Comparison of ENCODE assay signal across 8 mouse cellular contexts in the genomic region with DNA sequence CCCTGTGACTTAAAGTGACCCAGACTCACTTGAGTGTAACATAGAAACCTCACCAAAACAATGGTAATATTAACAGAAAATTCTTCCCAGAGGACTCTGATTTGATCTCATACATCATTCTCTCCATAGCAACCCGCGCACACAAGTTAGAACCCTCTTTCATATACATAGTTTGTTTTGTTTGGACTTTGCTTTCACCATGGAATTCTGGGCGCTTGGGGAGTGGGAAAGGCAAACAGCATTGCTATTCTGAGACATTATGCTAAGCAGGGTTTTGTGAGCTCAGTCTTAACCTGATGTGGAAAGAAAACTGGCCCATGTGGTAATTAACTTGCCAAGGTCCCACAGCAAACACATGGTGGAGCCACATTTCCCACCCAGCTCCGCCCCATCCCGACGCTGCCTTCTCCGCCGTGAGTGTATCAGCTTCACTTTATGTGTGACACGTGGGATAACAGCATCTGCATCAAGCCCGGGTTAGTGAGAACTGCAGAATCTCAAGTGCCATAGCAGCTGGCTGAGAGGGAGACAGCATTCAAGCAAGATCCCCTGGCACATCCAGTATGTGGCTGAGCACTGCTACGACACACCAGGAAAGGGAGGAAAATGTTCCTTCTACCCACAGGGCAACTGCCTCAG. TPM values are rescaled to one million over a fixed set of nuclear protein-coding genes. Genes with fewer than 3 reads are reported as not detected.
DNase-seq lines count a peak whose midpoint lies in the region; ATAC-seq and TF ChIP-seq lines count a peak whose summit lies in the region.

No protein-coding gene starts in this region.

- H3K4me2 ChIP-seq in limb, embryonic 11.5 days (ENCODE audit: low read depth, severe bottlenecking), result peak overlapping the region; percentile 22; the same call in 1 of the 2 replicates

- no peaks in the 10 kb centered on the region for H3K9me3 ChIP-seq in limb, embryonic 11.5 days (ENCODE audit: control insufficient read depth, low read length)

- DNase-seq in kidney, adult 2 months, result peak; percentile 18
- no peak for DNase-seq in kidney, postnatal 14 days
- peak; percentile 27 to 63 for DNase-seq in frontal cortex, postnatal 36 days (ENCODE audit: low spot score in 2 of 2)
- DNase-seq in limb, embryonic 11.5 days (ENCODE audit: low spot score), result peak; percentile 48
- DNase-seq in retina, embryonic 14.5 days (ENCODE audit: low spot score), result peak; percentile 28
- no peak for DNase-seq in cerebellum, adult 18-20 months
- DNase-seq in cerebellum, postnatal 36 days, result no peak
- DNase-seq in layer of hippocampus, postnatal 36 days, result no peak

- peaks cover 12% of the 10 kb centered on the region for H3K4me1 ChIP-seq in kidney, adult 2 months (ENCODE audit: control insufficient read depth, insufficient read depth, low read length)
- peaks cover 23% of the 10 kb centered on the region for H3K4me1 ChIP-seq in limb, embryonic 11.5 days (ENCODE audit: control insufficient read depth, insufficient read depth, low read length)

- no peak for TF ChIP-seq POLR2A in kidney, adult 2 months (IDR thresholded peaks at IDR 0.05; ENCODE audit: low read depth, low read length)

- no peaks in the 10 kb centered on the region for H3K27me3 ChIP-seq in kidney, adult 2 months (replicated peaks; ENCODE audit: control insufficient read depth, insufficient read depth, low read length)
- no peaks in the 10 kb centered on the region for H3K27me3 ChIP-seq in limb, embryonic 11.5 days (ENCODE audit: control insufficient read depth, insufficient read depth, low read length)

- TF ChIP-seq CTCF in kidney, adult 2 months (conservative IDR thresholded peaks at IDR 0.05; ENCODE audit: insufficient read depth, insufficient read length, low read depth, low read length), result no peak

- WGBS in kidney, adult 2 months, result 32% methylated on average over 11 of the region's 11 CpGs
- 24% methylated on average over 11 of the region's 11 CpGs for WGBS in limb, embryonic 11.5 days

- H3K9ac ChIP-seq in limb, embryonic 11.5 days (ENCODE audit: low read length), result no peak overlapping the region

- no peak overlapping the region for H3K27ac ChIP-seq in kidney, adult 2 months (ENCODE audit: insufficient read depth, low read depth, low read length)
- H3K27ac ChIP-seq in limb, embryonic 11.5 days (replicated peaks; ENCODE audit: low read depth, low read length), result no peak overlapping the region

- ATAC-seq in limb, embryonic 11.5 days (ENCODE audit: insufficient number of reproducible peaks, low FRiP score, low TSS enrichment, low read depth), result no peak; the same call in 1 of the 2 replicates

- H3K36me3 ChIP-seq in kidney, adult 2 months (ENCODE audit: control insufficient read depth, insufficient read depth, low read length), result no peaks in the 10 kb centered on the region
- no peaks in the 10 kb centered on the region for H3K36me3 ChIP-seq in limb, embryonic 11.5 days (ENCODE audit: control insufficient read depth, insufficient read depth, low read length)

- no peak overlapping the region for H3K4me3 ChIP-seq in kidney, adult 2 months (ENCODE audit: insufficient read depth, low read depth, low read length)
- no peak overlapping the region for H3K4me3 ChIP-seq in limb, embryonic 11.5 days (ENCODE audit: low read depth, low read length)

RNA-seq across cellular contexts. Expression of a gene that starts 7.3 kb away (rescaled TPM):
- polyA plus RNA-seq in kidney, adult 2 months (2012; rRNA removed), result 13.8 and 19.3 TPM in 2 replicates
- polyA plus RNA-seq in limb, embryonic 11.5 days (2014; fragmentation: Nextera tagmentation; extraction: Ambion mirVana), result 16.4 and 18.4 TPM in 2 replicates
- 10 to 100 TPM; 72.4 to 77.5 TPM for total RNA-seq in layer of hippocampus, postnatal 36 days (2021)

Comparison
In these comparisons a context has a peak if more than half of its experiments do, and no peak if none do; other contexts are left out.
1. DNase-seq: peak in kidney, adult 2 months (single experiment), frontal cortex, postnatal 36 days (2 of 2), limb, embryonic 11.5 days (single experiment) and retina, embryonic 14.5 days (single experiment); none in kidney, postnatal 14 days (single experiment), cerebellum, adult 18-20 months (0 of 2), cerebellum, postnatal 36 days (0 of 2) and layer of hippocampus, postnatal 36 days (0 of 2).